Mouse (Mus musculus) embryonic facial prominence, embryonic 14.5 days (tissue): ENCODE measurements around the gene Ttyh3. TPM values are rescaled to one million over a fixed set of nuclear protein-coding genes. Genes with fewer than 3 reads are reported as not detected.
A peak's percentile ranks its signal among the peaks of the same experiment; 100 is the strongest.

ENCODE experiments used
- ATAC-seq: fragments of 200-750 bp; cut with Nextera tagmentation; 2 replicates; pipeline ENCODE4 v1.8.0; 2017; ENCODE audit warnings: low read depth, moderate number of reproducible peaks, moderate TSS enrichment
- DNase-seq: peaks from one replicate; pipeline ENCODE4 v3.0.0-alpha.2; 2015; ENCODE audit warnings: low spot score
- H3K27ac ChIP-seq: fragments of 300-500 bp; sonication (generic); replicated peaks from 2 replicates; pipeline ENCODE4 v1.5.1; 2014; ENCODE audit warnings: low read depth, mild to moderate bottlenecking, low read length, moderate library complexity
- H3K27me3 ChIP-seq: fragments of 300-500 bp; sonication (generic); replicated peaks from 2 replicates; pipeline ENCODE4 v1.6.1; 2014; ENCODE audit warnings: low read length; ENCODE audit not compliant: control insufficient read depth, insufficient read depth
- H3K36me3 ChIP-seq: fragments of 300-500 bp; sonication (generic); 2 replicates; pipeline ENCODE4 v1.6.1; 2014; ENCODE audit warnings: low read length, mixed read lengths; ENCODE audit not compliant: control insufficient read depth, insufficient read depth
- H3K4me1 ChIP-seq: fragments of 300-500 bp; sonication (generic); 2 replicates; pipeline ENCODE4 v1.6.1; 2014; ENCODE audit warnings: antibody characterized with exemption, low read length; ENCODE audit not compliant: control insufficient read depth, insufficient read depth
- H3K4me2 ChIP-seq: fragments of 300-500 bp; sonication (generic); 2 replicates; pipeline ENCODE4 v1.6.1; 2014; ENCODE audit warnings: low read depth, mild to moderate bottlenecking, low read length, moderate library complexity, mixed read lengths
- H3K4me3 ChIP-seq: fragments of 300-500 bp; sonication (generic); 2 replicates; pipeline ENCODE4 v1.5.1; 2014; ENCODE audit warnings: low read depth, mild to moderate bottlenecking, low read length
- H3K9ac ChIP-seq: fragments of 300-500 bp; sonication (generic); 2 replicates; pipeline ENCODE4 v1.6.1; 2014; ENCODE audit warnings: low read depth, mild to moderate bottlenecking, low read length, moderate library complexity, mixed read lengths
- H3K9me3 ChIP-seq: fragments of 300-500 bp; sonication (generic); 2 replicates; pipeline ENCODE4 v1.6.1; 2016; ENCODE audit warnings: low read length; ENCODE audit not compliant: control insufficient read depth
- WGBS: fragments of 180-500 bp; shearing (Covaris S2); extraction: QIAGEN DNeasy Blood & Tissue Kit; methylation state at CpG from one replicate; pipeline ENCODE4 v1.1.7; 2014; 5-methylcytosine and 5-hydroxymethylcytosine counted together
- polyA plus RNA-seq: library from polyadenylated mRNA; unstranded; fragments of >200 nt; fragmentation: Nextera tagmentation; extraction: Ambion mirVana; gene quantifications from 2 replicates; pipeline ENCODE4 v1.2.1, GENCODE M21; 2014

The Ttyh3 gene
- polyA plus RNA-seq, 1 experiment from 2014 or later: 47.5 TPM

GRCm38 (mm10) chr5:140619895-140620736 is 28.7 kb downstream of the Ttyh3 start:
- no peaks in the 10 kb centered on the region for H3K4me1 ChIP-seq
- peak overlapping the region; percentile 39 for H3K27ac ChIP-seq
- H3K9ac ChIP-seq: no peak overlapping the region
- WGBS: 48% methylated on average over 7 of the region's 7 CpGs
- no peak overlapping the region for H3K4me3 ChIP-seq
- peak; percentile 48 for DNase-seq
- peaks cover 39% of the 10 kb centered on the region for H3K36me3 ChIP-seq
- H3K9me3 ChIP-seq: no peaks in the 10 kb centered on the region
- peak; percentile 19; the same call in 1 of the 2 replicates for ATAC-seq
- H3K4me2 ChIP-seq: no peak overlapping the region
- H3K27me3 ChIP-seq: no peaks in the 10 kb centered on the region

DNA sequence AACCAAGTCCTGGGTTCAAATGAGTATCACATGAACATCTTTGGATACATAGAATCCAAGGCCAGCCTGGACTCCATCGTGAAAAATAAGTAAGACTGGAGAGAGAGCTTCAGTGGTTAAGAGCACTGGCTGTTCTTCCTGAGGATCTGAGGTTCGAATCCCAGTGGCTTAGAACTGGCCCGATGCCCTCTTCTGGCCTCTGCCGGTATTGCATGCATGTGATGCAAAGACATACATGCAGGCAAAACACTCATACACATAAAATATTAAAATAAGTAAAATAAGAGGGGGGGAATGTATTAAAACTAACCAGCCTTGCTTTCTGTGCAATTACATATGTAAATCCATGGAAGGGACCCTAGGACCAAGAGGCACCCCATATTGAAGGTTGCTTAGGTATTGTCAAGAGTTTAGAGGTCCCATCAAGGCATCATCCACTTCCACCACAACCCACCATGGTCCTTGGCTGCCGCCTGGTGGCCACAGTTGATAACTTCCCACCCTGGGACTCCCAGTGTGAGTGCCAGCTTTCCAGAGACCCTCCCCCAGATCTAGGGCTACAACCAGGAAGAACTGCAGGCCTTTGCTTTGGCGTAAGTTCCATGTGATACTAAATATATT is 29.6 kb downstream of the Ttyh3 start:
- Histone ChIP-seq H3K27me3 (no peaks in the 10 kb centered on the region), H3K36me3 (peaks cover 31% of the 10 kb centered on the region), H3K4me3 (no peak overlapping the region), H3K9me3 (no peaks in the 10 kb centered on the region), H3K4me2 (no peak overlapping the region), H3K4me1 (no peaks in the 10 kb centered on the region), H3K27ac (no peak overlapping the region), H3K9ac (no peak overlapping the region)
- 22% methylated on average over 6 of the region's 6 CpGs for WGBS
- ATAC-seq (peak; percentile 42; the same call in 1 of the 2 replicates), DNase-seq (peak; percentile 76)

GRCm38 (mm10) chr5:140617714-140618113 is 31.1 kb downstream of the Ttyh3 start:
- Histone ChIP-seq H3K4me1 (no peaks in the 10 kb centered on the region), H3K9ac (no peak overlapping the region), H3K9me3 (no peaks in the 10 kb centered on the region), H3K27ac (no peak overlapping the region), H3K36me3 (peaks cover 31% of the 10 kb centered on the region), H3K4me2 (no peak overlapping the region), H3K27me3 (no peaks in the 10 kb centered on the region; the same call in 1 of the 2 replicates), H3K4me3 (no peak overlapping the region)
- 67% methylated on average over 5 of the region's 5 CpGs for WGBS
- ATAC-seq: no peak
- DNase-seq: no peak

GRCm38 (mm10) chr5:140616691-140617090 is 32.1 kb downstream of the Ttyh3 start:
- H3K27me3 ChIP-seq: peaks cover 7% of the 10 kb centered on the region
- no peak overlapping the region for H3K4me3 ChIP-seq
- ATAC-seq (no peak), DNase-seq (no peak)
- H3K4me1 ChIP-seq: no peaks in the 10 kb centered on the region
- H3K4me2 ChIP-seq: no peak overlapping the region
- peaks cover 26% of the 10 kb centered on the region for H3K36me3 ChIP-seq
- no peak overlapping the region for H3K27ac ChIP-seq
- H3K9me3 ChIP-seq: no peaks in the 10 kb centered on the region
- no peak overlapping the region for H3K9ac ChIP-seq
- 52% methylated on average over 9 of the region's 9 CpGs for WGBS

- Histone ChIP-seq H3K9me3 (no peaks in the 10 kb centered on the region), H3K4me1 (peaks cover 5% of the 10 kb centered on the region), H3K27me3 (peaks cover 11% of the 10 kb centered on the region), H3K4me3 (no peak overlapping the region), H3K9ac (no peak overlapping the region), H3K27ac (no peak overlapping the region; the same call in 1 of the 2 replicates), H3K4me2 (no peak overlapping the region), H3K36me3 (peaks cover 21% of the 10 kb centered on the region)
- no peak for DNase-seq
- no peak for ATAC-seq
- 76% methylated on average over 6 of the region's 6 CpGs for WGBS
Measured at GRCm38 (mm10) chr5:140616110-140616503, 32.7 kb downstream of the Ttyh3 start.

- H3K36me3 ChIP-seq: peaks cover 21% of the 10 kb centered on the region
- WGBS: 78% methylated on average over 10 of the region's 10 CpGs
Measured at GRCm38 (mm10) chr5:140615321-140616109, 33.3 kb downstream of the Ttyh3 start.

DNA sequence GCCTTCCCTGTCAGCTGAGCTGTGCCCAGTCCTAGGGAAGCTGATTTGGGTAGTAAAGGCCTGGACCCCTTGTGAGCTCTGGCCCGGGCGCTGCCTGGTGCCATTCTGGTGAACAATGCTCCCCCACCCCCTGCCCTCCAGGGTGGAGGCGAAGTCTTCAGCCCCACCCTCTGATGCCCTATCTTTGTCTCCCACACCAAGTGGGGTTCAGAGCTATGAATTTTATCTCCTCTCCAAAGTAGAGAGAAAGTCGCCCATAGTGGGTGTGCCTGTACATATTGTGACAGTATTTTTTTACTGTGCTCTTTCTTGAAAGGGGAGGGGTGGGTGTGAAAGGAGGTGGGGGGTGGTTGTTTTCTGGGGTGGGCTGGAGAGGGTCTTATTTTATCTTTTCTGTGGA is 34.0 kb downstream of the Ttyh3 start:
- Histone ChIP-seq H3K9ac (no peak overlapping the region), H3K27ac (no peak overlapping the region), H3K4me3 (no peak overlapping the region), H3K27me3 (peaks cover 11% of the 10 kb centered on the region), H3K36me3 (peaks cover 21% of the 10 kb centered on the region), H3K4me1 (peaks cover 17% of the 10 kb centered on the region), H3K4me2 (no peak overlapping the region), H3K9me3 (no peaks in the 10 kb centered on the region)
- ATAC-seq: no peak
- WGBS: 91% methylated on average over 4 of the region's 4 CpGs
- no peak for DNase-seq

More at GRCm38 (mm10) chr5:140615321-140616109, 33.3 kb downstream of the Ttyh3 start:
- no peak for ATAC-seq
- Histone ChIP-seq H3K9me3 (no peaks in the 10 kb centered on the region), H3K27ac (no peak overlapping the region; the same call in 1 of the 2 replicates), H3K4me3 (no peak overlapping the region), H3K9ac (no peak overlapping the region), H3K4me2 (no peak overlapping the region), H3K4me1 (peaks cover 11% of the 10 kb centered on the region), H3K27me3 (peaks cover 11% of the 10 kb centered on the region)
- DNase-seq: no peak

GRCm38 (mm10) chr5:140614141-140614540 is 34.7 kb downstream of the Ttyh3 start:
- peaks cover 21% of the 10 kb centered on the region for H3K36me3 ChIP-seq
- H3K27ac ChIP-seq: no peak overlapping the region
- WGBS: 91% methylated on average over 10 of the region's 10 CpGs
- H3K27me3 ChIP-seq: peaks cover 18% of the 10 kb centered on the region
- H3K9ac ChIP-seq: no peak overlapping the region
- no peak overlapping the region for H3K4me3 ChIP-seq
- no peaks in the 10 kb centered on the region for H3K9me3 ChIP-seq
- H3K4me2 ChIP-seq: no peak overlapping the region
- no peak for DNase-seq
- no peak for ATAC-seq
- H3K4me1 ChIP-seq: peaks cover 24% of the 10 kb centered on the region
